Mouse (Mus musculus): ENCODE data around the gene Camk2d. TPM values are rescaled to one million over a fixed set of nuclear protein-coding genes. Genes with fewer than 3 reads are reported as not detected.

Camk2d gene
- 19.3 TPM for polyA plus RNA-seq (2014; fragmentation: Illumina TruSeq; extraction: RNeasy Lipid Tissue Mini Kit (QIAGEN cat#74804); ENCODE audit: insufficient read depth, low read depth, low replicate concordance)

GRCm38 (mm10) chr3:126596086-126596485 is at the start of gene Camk2d:
Gene Camk2d (plus strand): TSS chr3:126596302.

Other genes starting within 250 kb of the Camk2d start
- 0.71 TPM for gene Arsj, start 232.6 kb upstream of the Camk2d start, polyA plus RNA-seq (2014; fragmentation: Illumina TruSeq; extraction: RNeasy Lipid Tissue Mini Kit (QIAGEN cat#74804); ENCODE audit: insufficient read depth, low read depth, low replicate concordance)